Mouse (Mus musculus): Measurements from ENCODE around the gene Accs. TPM values are rescaled to one million over a fixed set of nuclear protein-coding genes. Genes with fewer than 3 reads are reported as not detected.

Gene Accs
- total and polyA plus RNA-seq, 2 experiments from 2014 or later: 5.1 to 15.2 TPM

DNA sequence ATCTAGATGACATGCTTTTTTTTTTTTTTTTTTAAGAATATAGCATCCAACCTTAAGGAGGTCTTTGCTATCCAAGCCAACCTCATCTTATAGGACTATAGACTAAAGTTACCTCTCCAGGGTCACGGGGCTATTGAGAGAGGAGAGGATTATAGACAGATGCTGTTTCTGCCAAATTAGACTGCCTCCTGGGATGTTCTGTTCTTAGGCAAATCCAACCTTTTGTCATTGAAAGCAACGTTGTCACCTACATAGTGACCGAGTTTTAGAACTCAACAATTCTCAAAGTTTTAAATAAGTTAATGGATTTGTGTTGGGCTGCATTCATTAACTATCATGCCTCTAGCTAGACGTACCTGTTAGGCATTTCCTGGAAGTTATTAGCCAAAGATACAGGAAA is 13.5 kb upstream of the Accs start:
- ATAC-seq (no peak), DNase-seq (no peak)
- Histone ChIP-seq H3K9me3 (ENCODE audit: low read length) (no peaks in the 10 kb centered on the region), H3K27ac (ENCODE audit: low read depth, low read length) (no peak overlapping the region), H3K4me1 (ENCODE audit: insufficient read depth) (no peaks in the 10 kb centered on the region), H3K4me2 (ENCODE audit: low read depth) (no peak overlapping the region), H3K4me3 (ENCODE audit: low read depth, low read length) (no peak overlapping the region), H3K9ac (no peak overlapping the region), H3K27me3 (ENCODE audit: insufficient read depth, low read length) (no peaks in the 10 kb centered on the region), H3K36me3 (ENCODE audit: insufficient read depth) (no peaks in the 10 kb centered on the region)
- WGBS: 53% methylated on average over 4 of the region's 4 CpGs
- no peak for TF ChIP-seq CTCF (IDR thresholded peaks at IDR 0.05; ENCODE audit: low read depth)

DNA sequence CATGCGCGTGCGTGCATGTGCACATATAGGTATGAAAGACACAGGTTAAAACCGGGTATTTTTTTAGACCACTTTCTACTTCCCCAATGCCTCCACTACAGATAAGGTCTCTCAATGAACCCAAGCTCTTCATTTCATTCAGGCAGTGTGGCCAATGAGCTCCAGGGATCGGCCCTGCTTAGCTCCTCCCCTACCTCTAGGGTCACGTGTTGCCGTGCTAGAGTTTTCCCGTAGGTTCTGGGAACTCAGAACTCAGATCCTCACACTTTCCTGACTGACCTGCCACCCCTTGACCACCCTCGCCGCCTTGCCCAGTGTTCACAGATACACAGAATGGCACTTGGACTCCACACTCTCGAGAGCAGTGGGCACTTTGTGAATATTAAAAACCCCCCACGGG is 9.1 kb upstream of the Accs start:
- ATAC-seq (no peak), DNase-seq (no peak)
- no peaks in the 10 kb centered on the region for H3K4me1 ChIP-seq (ENCODE audit: insufficient read depth)
- no peak overlapping the region for H3K9ac ChIP-seq
- H3K4me3 ChIP-seq (ENCODE audit: low read depth, low read length): no peak overlapping the region
- no peaks in the 10 kb centered on the region for H3K36me3 ChIP-seq (ENCODE audit: insufficient read depth)
- no peaks in the 10 kb centered on the region for H3K9me3 ChIP-seq (ENCODE audit: low read length)
- 75% methylated on average over 12 of the region's 12 CpGs for WGBS
- TF ChIP-seq CTCF (IDR thresholded peaks at IDR 0.05; ENCODE audit: low read depth): no peak
- no peak overlapping the region for H3K4me2 ChIP-seq (ENCODE audit: low read depth)
- H3K27me3 ChIP-seq (ENCODE audit: insufficient read depth, low read length): no peaks in the 10 kb centered on the region
- H3K27ac ChIP-seq (ENCODE audit: low read depth, low read length): no peak overlapping the region

DNA sequence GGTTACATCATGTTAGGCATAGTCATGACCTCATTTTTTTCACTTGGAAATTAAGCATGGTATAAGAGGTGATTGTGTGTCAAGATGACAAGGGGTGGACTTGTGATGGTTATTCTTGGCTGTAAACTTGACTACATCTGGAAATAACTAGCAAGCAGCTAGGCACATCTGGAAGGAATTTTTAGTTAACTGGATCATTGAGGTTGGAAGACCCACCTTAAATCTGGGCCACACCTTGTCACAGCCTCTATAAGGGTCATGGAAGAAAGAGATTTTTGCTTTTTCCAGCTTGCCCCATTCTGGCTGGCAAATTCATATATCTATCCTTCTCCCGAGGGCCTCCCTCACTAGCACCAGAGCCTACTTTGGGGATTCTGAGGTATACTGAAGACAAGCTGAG is 1.6 kb upstream of the Accs start:
- WGBS: 90% methylated on average over 1 of the region's 1 CpGs
- H3K27ac ChIP-seq (ENCODE audit: low read depth, low read length): no peak overlapping the region
- H3K36me3 ChIP-seq (ENCODE audit: insufficient read depth): no peaks in the 10 kb centered on the region
- no peaks in the 10 kb centered on the region for H3K27me3 ChIP-seq (ENCODE audit: insufficient read depth, low read length)
- peaks cover 9% of the 10 kb centered on the region for H3K4me1 ChIP-seq (ENCODE audit: insufficient read depth)
- H3K9ac ChIP-seq: no peak overlapping the region
- H3K4me3 ChIP-seq (ENCODE audit: low read depth, low read length): no peak overlapping the region
- TF ChIP-seq CTCF (IDR thresholded peaks at IDR 0.05; ENCODE audit: low read depth): no peak
- H3K4me2 ChIP-seq (ENCODE audit: low read depth): no peak overlapping the region
- no peaks in the 10 kb centered on the region for H3K9me3 ChIP-seq (ENCODE audit: low read length)
- no peak for DNase-seq
- ATAC-seq: no peak

DNA sequence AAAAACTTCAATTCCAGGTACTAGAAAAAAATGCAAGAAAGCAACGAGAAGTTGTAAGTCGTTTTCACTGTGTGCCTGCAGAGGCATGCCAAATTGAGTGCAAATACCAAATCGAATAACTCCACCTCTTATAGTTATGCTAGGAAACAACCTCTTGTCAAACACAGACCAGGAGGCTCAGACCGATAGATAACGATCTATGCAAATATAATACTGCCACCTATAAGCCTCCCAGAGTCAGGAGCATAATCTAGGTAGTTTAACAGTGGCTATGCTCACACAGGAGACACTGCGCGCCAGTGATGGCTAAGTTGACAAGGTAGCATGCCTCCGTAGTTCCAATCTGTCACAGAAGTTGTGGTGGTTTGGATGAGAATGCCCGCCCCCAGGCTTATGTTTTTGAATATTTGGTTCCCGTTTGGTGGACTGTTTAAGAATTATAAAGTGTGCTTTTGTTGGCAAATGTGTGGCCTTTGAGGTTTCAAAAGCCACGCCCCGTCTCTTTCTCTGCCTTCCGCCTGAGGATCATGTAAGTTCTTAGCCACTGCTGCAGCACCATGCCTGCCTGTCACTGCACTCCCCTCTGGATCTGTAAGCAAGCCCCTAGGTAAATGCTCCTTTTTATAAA is 688 bp upstream of the Accs start:
- no peak overlapping the region for H3K9ac ChIP-seq

DNA sequence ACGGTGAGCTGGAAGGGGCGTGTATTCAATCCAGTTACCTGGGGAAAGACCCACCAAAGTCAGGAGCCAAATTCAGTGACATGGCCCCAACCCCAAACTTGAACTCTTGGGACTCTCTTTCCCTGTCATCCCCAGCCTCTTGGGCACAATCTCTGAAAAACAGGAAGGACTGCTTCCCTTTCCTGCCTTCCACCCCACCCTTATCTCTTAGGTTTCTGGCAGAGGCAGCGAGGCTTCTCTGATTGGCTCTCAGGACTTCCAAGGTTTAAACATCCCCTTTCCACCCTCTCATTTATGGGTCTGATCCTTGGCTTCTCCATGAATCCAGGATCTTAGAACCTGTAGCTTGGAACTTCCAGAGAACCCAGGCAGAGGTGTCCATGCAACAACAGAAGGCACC is 8.4 kb downstream of the Accs start:
- ATAC-seq: no peak
- 94% methylated on average over 3 of the region's 3 CpGs for WGBS

More for the DNA sequence above, 688 bp upstream of the Accs start:
- Histone ChIP-seq H3K27me3 (ENCODE audit: insufficient read depth, low read length) (no peaks in the 10 kb centered on the region), H3K4me1 (ENCODE audit: insufficient read depth) (peaks cover 9% of the 10 kb centered on the region), H3K36me3 (ENCODE audit: insufficient read depth) (no peaks in the 10 kb centered on the region), H3K27ac (ENCODE audit: low read depth, low read length) (no peak overlapping the region), H3K4me2 (ENCODE audit: low read depth) (peak overlapping the region; percentile 59), H3K9me3 (ENCODE audit: low read length) (no peaks in the 10 kb centered on the region), H3K4me3 (ENCODE audit: low read depth, low read length) (peak overlapping the region; percentile 52; the same call in 1 of the 2 replicates)
- no peak for TF ChIP-seq CTCF (IDR thresholded peaks at IDR 0.05; ENCODE audit: low read depth)
- 42% methylated on average over 13 of the region's 13 CpGs for WGBS
- ATAC-seq (peak; percentile 12; the same call in 1 of the 2 replicates), DNase-seq (no peak)

DNA sequence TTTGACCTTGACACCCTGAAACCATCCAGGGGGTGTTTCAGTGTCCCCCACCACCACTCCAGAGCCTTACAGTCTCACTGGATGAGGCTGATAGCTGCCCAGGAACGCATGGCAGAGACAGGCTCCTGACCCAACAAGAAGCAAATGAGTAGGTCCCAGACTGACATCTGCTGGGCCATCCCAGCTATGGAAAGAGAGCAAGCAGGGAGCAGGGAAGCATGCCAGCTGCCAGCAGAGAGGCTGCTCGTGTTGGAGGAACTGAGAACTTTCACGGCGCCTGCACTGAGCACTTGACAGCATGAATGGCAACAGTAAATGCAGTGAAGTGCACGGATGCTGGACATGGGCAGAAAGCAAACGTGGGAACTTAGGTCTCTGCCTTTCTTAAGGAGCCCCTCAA is 9.6 kb downstream of the Accs start:
- DNase-seq: no peak

More for the DNA sequence above, 8.4 kb downstream of the Accs start:
- H3K4me1 ChIP-seq (ENCODE audit: insufficient read depth): no peaks in the 10 kb centered on the region
- no peaks in the 10 kb centered on the region for H3K27me3 ChIP-seq (ENCODE audit: insufficient read depth, low read length)
- no peak overlapping the region for H3K9ac ChIP-seq
- no peak for DNase-seq
- H3K4me2 ChIP-seq (ENCODE audit: low read depth): no peak overlapping the region
- H3K9me3 ChIP-seq (ENCODE audit: low read length): no peaks in the 10 kb centered on the region
- no peak overlapping the region for H3K4me3 ChIP-seq (ENCODE audit: low read depth, low read length)
- H3K36me3 ChIP-seq (ENCODE audit: insufficient read depth): peaks cover 37% of the 10 kb centered on the region
- no peak for TF ChIP-seq CTCF (IDR thresholded peaks at IDR 0.05; ENCODE audit: low read depth)
- H3K27ac ChIP-seq (ENCODE audit: low read depth, low read length): no peak overlapping the region

DNA sequence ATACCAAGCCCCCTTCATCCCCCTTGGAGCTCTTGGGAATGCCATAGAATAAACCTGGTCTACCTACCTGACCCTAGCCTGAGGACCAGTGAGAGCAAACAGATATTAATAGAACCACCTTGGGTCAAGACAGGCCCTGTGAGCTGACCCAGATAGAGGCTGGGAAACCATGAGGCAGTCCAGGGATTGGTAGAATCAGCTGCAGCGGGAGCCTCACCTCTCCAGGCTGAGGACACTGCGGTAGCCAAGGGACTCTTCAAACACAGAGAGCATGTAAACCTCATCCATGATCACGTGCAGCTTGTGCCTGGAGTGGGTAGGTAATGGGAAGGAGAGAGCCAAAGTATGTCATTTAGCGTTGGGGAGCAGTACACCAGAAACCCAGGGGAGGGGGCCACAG is 10.8 kb downstream of the Accs start:
- Histone ChIP-seq H3K4me3 (ENCODE audit: low read depth, low read length) (no peak overlapping the region), H3K27me3 (ENCODE audit: insufficient read depth, low read length) (no peaks in the 10 kb centered on the region), H3K9ac (no peak overlapping the region), H3K4me2 (ENCODE audit: low read depth) (no peak overlapping the region), H3K27ac (ENCODE audit: low read depth, low read length) (no peak overlapping the region), H3K9me3 (ENCODE audit: low read length) (no peaks in the 10 kb centered on the region), H3K36me3 (ENCODE audit: insufficient read depth) (peaks cover 35% of the 10 kb centered on the region), H3K4me1 (ENCODE audit: insufficient read depth) (no peaks in the 10 kb centered on the region)
- WGBS: 89% methylated on average over 4 of the region's 4 CpGs
- DNase-seq: no peak
- no peak for TF ChIP-seq CTCF (IDR thresholded peaks at IDR 0.05; ENCODE audit: low read depth)
- no peak for ATAC-seq

More for the DNA sequence above, 9.6 kb downstream of the Accs start:
- ATAC-seq: no peak
- TF ChIP-seq CTCF (IDR thresholded peaks at IDR 0.05; ENCODE audit: low read depth): no peak
- H3K4me2 ChIP-seq (ENCODE audit: low read depth): no peak overlapping the region
- H3K27me3 ChIP-seq (ENCODE audit: insufficient read depth, low read length): no peaks in the 10 kb centered on the region
- no peaks in the 10 kb centered on the region for H3K4me1 ChIP-seq (ENCODE audit: insufficient read depth)
- H3K9me3 ChIP-seq (ENCODE audit: low read length): no peaks in the 10 kb centered on the region
- no peak overlapping the region for H3K9ac ChIP-seq
- 57% methylated on average over 6 of the region's 6 CpGs for WGBS
- H3K36me3 ChIP-seq (ENCODE audit: insufficient read depth): peaks cover 43% of the 10 kb centered on the region
- no peak overlapping the region for H3K4me3 ChIP-seq (ENCODE audit: low read depth, low read length)
- no peak overlapping the region for H3K27ac ChIP-seq (ENCODE audit: low read depth, low read length)

Measured in forebrain, postnatal 0 days (tissue).